30 mouse cellular contexts compared by ENCODE assay signal in the genomic region with DNA sequence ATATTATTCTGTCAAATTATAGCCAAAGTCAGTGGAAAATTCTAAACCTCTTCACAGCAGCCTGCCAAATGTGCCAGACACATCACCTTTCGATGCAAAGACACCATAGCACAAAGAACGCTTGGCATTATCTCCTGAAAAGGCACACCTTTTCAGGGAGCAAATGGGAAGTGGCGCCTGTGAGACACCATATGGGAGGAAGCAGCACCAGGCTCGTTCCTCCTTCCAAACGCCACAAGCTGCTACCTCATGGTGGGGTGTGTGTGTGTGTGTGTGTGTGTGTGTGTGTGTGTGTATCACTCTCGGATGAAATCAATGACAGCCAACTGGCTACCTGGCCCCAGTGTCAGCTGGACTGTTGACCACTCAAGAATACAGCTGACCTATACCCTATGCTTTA.
DNase-seq lines count a peak whose midpoint lies in the region; ATAC-seq and TF ChIP-seq lines count a peak whose summit lies in the region.
"Had no signal": no experiment of that assay in that cellular context is flagged by ENCODE, and none has a peak within 500 bp of the region (broad histone marks: within the 10 kb centered on the region; RNA-seq: fewer than 3 reads in every experiment).

No protein-coding gene starts in this region.

- H3K27me3 ChIP-seq in forebrain, postnatal 0 days (ENCODE audit: insufficient read depth, low read length), result no peaks in the 10 kb centered on the region
- H3K27me3 ChIP-seq in midbrain, embryonic 11.5 days (ENCODE audit: control insufficient read depth, insufficient read depth, low read length), result no peaks in the 10 kb centered on the region
- H3K27me3 ChIP-seq: embryonic facial prominence, embryonic 13.5 days; hindbrain, embryonic 12.5 days; liver, embryonic 13.5 days; megakaryocyte, embryonic 14.5 days; neural tube, embryonic 15.5 days; stomach, embryonic 15.5 days had no signal

- H3K9me3 ChIP-seq in forebrain, postnatal 0 days (ENCODE audit: low read length), result no peaks in the 10 kb centered on the region
- H3K9me3 ChIP-seq in midbrain, embryonic 11.5 days (ENCODE audit: control insufficient read depth, low read length), result no peaks in the 10 kb centered on the region
- H3K9me3 ChIP-seq: embryonic facial prominence, embryonic 13.5 days; G1E; hindbrain, embryonic 12.5 days; liver, embryonic 13.5 days; megakaryocyte, embryonic 14.5 days; neural tube, embryonic 15.5 days; stomach, embryonic 15.5 days had no signal

- peaks cover 20% of the 10 kb centered on the region for H3K4me1 ChIP-seq in forebrain, postnatal 0 days (ENCODE audit: insufficient read depth)
- peaks cover 10% of the 10 kb centered on the region for H3K4me1 ChIP-seq in midbrain, embryonic 11.5 days (ENCODE audit: control insufficient read depth, insufficient read depth, low read length)
- H3K4me1 ChIP-seq: liver, embryonic 13.5 days; megakaryocyte, embryonic 14.5 days; stomach, embryonic 15.5 days had no signal

- TF ChIP-seq CTCF in forebrain, postnatal 0 days (IDR thresholded peaks at IDR 0.05; ENCODE audit: low read depth), result no peak

- peak; percentile 42; the same call in 1 of the 2 replicates for ATAC-seq in forebrain, postnatal 0 days
- ATAC-seq in midbrain, embryonic 11.5 days (ENCODE audit: low FRiP score), result no peak
- ATAC-seq: intestine, embryonic 16.5 days; lung, postnatal 0 days had no signal

- no peak overlapping the region for H3K4me2 ChIP-seq in forebrain, postnatal 0 days (ENCODE audit: low read depth)
- no peak overlapping the region for H3K4me2 ChIP-seq in midbrain, embryonic 11.5 days
- H3K4me2 ChIP-seq: embryonic facial prominence, embryonic 13.5 days; heart, embryonic 11.5 days; hindbrain, embryonic 12.5 days; liver, embryonic 13.5 days; neural tube, embryonic 15.5 days; stomach, embryonic 15.5 days had no signal

- peak; percentile 39 to 54 for DNase-seq in cerebellum, postnatal 14 days
- no peak for DNase-seq in cerebellum, adult 9-11 months
- DNase-seq in layer of hippocampus, postnatal 10 days (ENCODE audit: low spot score in 2 of 2), result peak; percentile 26 to 38
- no peak for DNase-seq in layer of hippocampus, adult 18-20 months (ENCODE audit: low spot score in 2 of 2)
- peak; percentile 34 to 50 for DNase-seq in right cerebral cortex, postnatal 10 days (ENCODE audit: low spot score in 2 of 2)
- no peak for DNase-seq in right cerebral cortex, adult 2 months (ENCODE audit: low spot score in 2 of 2)
- peak; percentile 54 for DNase-seq in forebrain, postnatal 0 days
- no peak for DNase-seq in midbrain, embryonic 11.5 days (ENCODE audit: low spot score, missing footprints)
- DNase-seq: adrenal gland, adult 8-10 months; cerebellum, adult 11-12 months; gastrocnemius, postnatal 36 days; heart, adult 18-20 months; heart, postnatal 36 days; kidney, adult 8-10 months; kidney, postnatal 4 days; liver, embryonic 13.5 days; lung, adult 18-20 months; lung, postnatal 4 days; retina, postnatal 1 day had no signal

- 59% methylated on average over 6 of the region's 6 CpGs for WGBS in forebrain, postnatal 0 days
- WGBS in midbrain, embryonic 11.5 days, result 80% methylated on average over 6 of the region's 6 CpGs

- H3K36me3 ChIP-seq in forebrain, postnatal 0 days (ENCODE audit: insufficient read depth), result no peaks in the 10 kb centered on the region
- H3K36me3 ChIP-seq in midbrain, embryonic 11.5 days (ENCODE audit: control insufficient read depth, insufficient read depth, low read length), result no peaks in the 10 kb centered on the region
- H3K36me3 ChIP-seq: embryonic facial prominence, embryonic 13.5 days; G1E; hindbrain, embryonic 12.5 days; liver, embryonic 13.5 days; neural tube, embryonic 15.5 days; stomach, embryonic 15.5 days had no signal

- H3K27ac ChIP-seq in forebrain, postnatal 0 days (ENCODE audit: low read depth, low read length), result peak overlapping the region; percentile 72
- no peak overlapping the region for H3K27ac ChIP-seq in midbrain, embryonic 11.5 days (ENCODE audit: low read depth, low read length)
- H3K27ac ChIP-seq: embryonic facial prominence, embryonic 13.5 days; hindbrain, embryonic 12.5 days; kidney, postnatal 0 days; liver, embryonic 13.5 days; neural tube, embryonic 15.5 days; stomach, embryonic 15.5 days had no signal

- no peak overlapping the region for H3K9ac ChIP-seq in forebrain, postnatal 0 days
- no peak overlapping the region for H3K9ac ChIP-seq in midbrain, embryonic 11.5 days (ENCODE audit: low read length)
- H3K9ac ChIP-seq: embryonic facial prominence, embryonic 13.5 days; hindbrain, embryonic 12.5 days; liver, embryonic 13.5 days; neural tube, embryonic 15.5 days; stomach, embryonic 15.5 days had no signal

- H3K4me3 ChIP-seq in forebrain, postnatal 0 days (ENCODE audit: low read depth, low read length), result no peak overlapping the region
- no peak overlapping the region for H3K4me3 ChIP-seq in midbrain, embryonic 11.5 days (ENCODE audit: low read depth, low read length)
- H3K4me3 ChIP-seq: embryonic facial prominence, embryonic 13.5 days; hindbrain, embryonic 12.5 days; left cerebral cortex, adult 2 months; liver, embryonic 13.5 days; megakaryocyte, embryonic 14.5 days; neural tube, embryonic 15.5 days; stomach, embryonic 15.5 days had no signal

Comparison
In these comparisons a context has a peak if more than half of its experiments do, and no peak if none do; other contexts are left out.
1. DNase-seq: peak in cerebellum, postnatal 14 days (2 of 2), layer of hippocampus, postnatal 10 days (2 of 2), right cerebral cortex, postnatal 10 days (2 of 2) and forebrain, postnatal 0 days (single experiment); none in cerebellum, adult 9-11 months (single experiment), layer of hippocampus, adult 18-20 months (0 of 2), right cerebral cortex, adult 2 months (0 of 2) and midbrain, embryonic 11.5 days (single experiment).